In genomic region chr10:93276349-93276763, GRCm38 (mm10) we compare ENCODE assay signal across 8 mouse cellular contexts. TPM values are rescaled to one million over a fixed set of nuclear protein-coding genes. Genes with fewer than 3 reads are reported as not detected.
A peak's percentile ranks its signal among the peaks of the same experiment; 100 is the strongest.
DNase-seq lines count a peak whose midpoint lies in the region; ATAC-seq lines count a peak whose summit lies in the region.

No protein-coding gene starts in this region.

- DNase-seq in ZHBTc4 (ENCODE audit: low read depth, low spot score), result peak; percentile 63
- peak; percentile 98 for DNase-seq in cerebellum, postnatal 14 days
- peak; percentile 49 to 56 for DNase-seq in gastrocnemius, adult 8-10 months (ENCODE audit: low spot score in 2 of 2)
- peak; percentile 72 to 82 for DNase-seq in left cerebral cortex, adult 9 months (ENCODE audit: low spot score in 2 of 2)
- DNase-seq in lung, postnatal 4 days, result peak; percentile 80 to 85
- no peak for DNase-seq in B cell, adult 2 months

- H3K27me3 ChIP-seq in hindbrain, embryonic 15.5 days, result no peaks in the 10 kb centered on the region
- no peaks in the 10 kb centered on the region for H3K27me3 ChIP-seq in stomach, embryonic 15.5 days (replicated peaks)

- H3K9ac ChIP-seq in hindbrain, embryonic 15.5 days, result peak overlapping the region; percentile 40
- no peak overlapping the region for H3K9ac ChIP-seq in stomach, embryonic 15.5 days

- H3K4me3 ChIP-seq in hindbrain, embryonic 15.5 days, result peak overlapping the region; percentile 40
- H3K4me3 ChIP-seq in stomach, embryonic 15.5 days (replicated peaks), result peak overlapping the region; percentile 32

- WGBS in hindbrain, embryonic 15.5 days, result 3% methylated on average over 16 of the region's 16 CpGs
- WGBS in stomach, embryonic 15.5 days, result 16% methylated on average over 16 of the region's 16 CpGs

- no peaks in the 10 kb centered on the region for H3K36me3 ChIP-seq in hindbrain, embryonic 15.5 days
- no peaks in the 10 kb centered on the region for H3K36me3 ChIP-seq in stomach, embryonic 15.5 days

- peak overlapping the region; percentile 85 for H3K27ac ChIP-seq in hindbrain, embryonic 15.5 days (replicated peaks)
- H3K27ac ChIP-seq in stomach, embryonic 15.5 days, result peak overlapping the region; percentile 66

- H3K4me1 ChIP-seq in hindbrain, embryonic 15.5 days (replicated peaks), result peaks cover 50% of the 10 kb centered on the region
- H3K4me1 ChIP-seq in stomach, embryonic 15.5 days, result peaks cover 38% of the 10 kb centered on the region

- no peaks in the 10 kb centered on the region for H3K9me3 ChIP-seq in hindbrain, embryonic 15.5 days
- no peaks in the 10 kb centered on the region for H3K9me3 ChIP-seq in stomach, embryonic 15.5 days

- peak; percentile 64 for ATAC-seq in hindbrain, embryonic 15.5 days (ENCODE audit: low FRiP score, low read depth)
- peak; percentile 48; the same call in 1 of the 2 replicates for ATAC-seq in stomach, embryonic 15.5 days (ENCODE audit: insufficient read depth, low FRiP score, low read depth)

- H3K4me2 ChIP-seq in hindbrain, embryonic 15.5 days, result peak overlapping the region; percentile 54
- peak overlapping the region; percentile 45 for H3K4me2 ChIP-seq in stomach, embryonic 15.5 days

RNA-seq across cellular contexts. Expression of gene Elk3, which starts 34.6 kb away (rescaled TPM):
- total RNA-seq in gastrocnemius, adult 8-10 months (2022), result 10 to 100 TPM in 1 of 4 experiments, 1 to 10 TPM in 3; 6.9 to 11.1 (median 8.1) TPM
- polyA plus RNA-seq in hindbrain, embryonic 15.5 days (2015; fragmentation: Nextera tagmentation; extraction: Ambion mirVana), result 8.1 and 8.3 TPM in 2 replicates
- 24.1 and 26.8 TPM in 2 replicates for polyA plus RNA-seq in stomach, embryonic 15.5 days (2015; fragmentation: Nextera tagmentation; extraction: Ambion mirVana)

Comparison
In these comparisons a context has a peak if more than half of its experiments do, and no peak if none do; other contexts are left out.
1. DNase-seq: peak in ZHBTc4 (single experiment), cerebellum, postnatal 14 days (2 of 2), gastrocnemius, adult 8-10 months (2 of 2), left cerebral cortex, adult 9 months (2 of 2) and lung, postnatal 4 days (2 of 2); none in B cell, adult 2 months (0 of 2).